Mouse (Mus musculus) adrenal gland, adult 8-10 months (tissue): ENCODE results near the gene Snx13. TPM values are rescaled to one million over a fixed set of nuclear protein-coding genes. Genes with fewer than 3 reads are reported as not detected.

ENCODE experiments used
- DNase-seq: peaks from one replicate; pipeline ENCODE4 v3.0.0; 2022
- total RNA-seq, 4 experiments: library from RNA; stranded (reverse); gene quantifications; 2 replicates each; pipeline ENCODE4 v1.2.4; 2022

The Snx13 gene
- total RNA-seq, 4 experiments from 2014 or later = 34.7 to 48.5 (median 43.9) TPM

GRCm38 (mm10) chr12:35047320-35048225 lies 587 bp downstream of the Snx13 start:
- DNase-seq = peak; percentile 55

- no peak for DNase-seq
These were observed 1.9 kb downstream of the Snx13 start for GRCm38 (mm10) chr12:35048891-35049290.

GRCm38 (mm10) chr12:35050501-35050900 lies 3.5 kb downstream of the Snx13 start:
- DNase-seq = no peak

DNA sequence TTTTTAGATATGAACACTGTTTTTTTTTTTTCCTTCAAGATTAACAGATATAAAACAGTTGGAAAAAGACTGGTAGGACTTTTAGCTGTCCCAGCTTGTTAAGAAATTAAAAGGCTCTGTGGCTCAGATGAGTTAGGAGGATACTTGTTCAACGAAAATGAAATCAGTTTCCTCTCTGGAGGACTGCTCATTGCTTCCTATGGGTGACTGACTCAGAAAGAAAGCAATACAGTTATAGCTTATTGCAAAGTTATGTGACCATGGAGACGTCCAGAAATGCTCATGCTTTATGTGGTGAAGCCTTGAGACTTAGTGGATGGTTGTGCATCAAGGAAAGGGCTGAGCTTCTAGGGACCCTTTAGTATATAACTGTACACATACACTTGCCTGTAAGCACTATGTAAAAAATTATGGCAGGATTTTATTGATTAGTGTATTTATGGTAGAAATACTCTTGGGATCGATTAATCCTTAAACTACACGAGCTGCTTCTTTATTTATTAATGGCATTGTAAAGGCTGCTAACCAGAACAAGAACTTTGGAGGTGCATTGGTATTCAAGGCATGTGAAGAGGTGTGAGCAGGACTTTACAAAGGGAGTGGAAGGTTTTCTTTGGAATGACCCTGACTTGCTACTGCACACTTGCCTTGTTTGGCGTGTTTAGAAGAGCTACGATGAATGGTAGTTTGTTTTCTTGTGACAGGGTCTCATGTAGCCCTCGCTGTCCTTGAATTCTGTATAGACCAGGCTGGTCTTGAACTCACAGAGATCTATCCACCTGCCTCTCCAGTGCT lies 4.2 kb downstream of the Snx13 start:
- DNase-seq = no peak

DNA sequence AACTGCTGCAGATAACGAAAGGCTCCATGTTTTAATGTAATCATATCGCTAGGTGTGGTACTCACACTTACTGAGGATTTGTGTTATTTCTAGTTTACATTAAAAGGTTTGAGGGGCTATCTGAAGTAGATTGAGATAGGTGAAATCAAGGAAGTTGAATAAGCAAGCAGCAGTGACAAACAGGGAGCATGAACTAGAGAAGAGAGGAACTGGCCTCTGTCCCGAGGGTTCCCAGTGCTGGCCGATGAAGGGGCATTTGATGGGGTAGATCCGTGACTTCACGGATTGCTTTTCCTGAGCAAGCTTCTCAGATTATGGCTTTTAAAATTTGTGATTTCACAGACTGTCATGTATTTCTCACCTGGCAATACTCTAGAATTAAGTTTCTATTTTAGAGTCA lies 7.4 kb downstream of the Snx13 start:
- DNase-seq = no peak

- no peak for DNase-seq
These were observed 8.4 kb downstream of the Snx13 start for GRCm38 (mm10) chr12:35055114-35056095.

DNA sequence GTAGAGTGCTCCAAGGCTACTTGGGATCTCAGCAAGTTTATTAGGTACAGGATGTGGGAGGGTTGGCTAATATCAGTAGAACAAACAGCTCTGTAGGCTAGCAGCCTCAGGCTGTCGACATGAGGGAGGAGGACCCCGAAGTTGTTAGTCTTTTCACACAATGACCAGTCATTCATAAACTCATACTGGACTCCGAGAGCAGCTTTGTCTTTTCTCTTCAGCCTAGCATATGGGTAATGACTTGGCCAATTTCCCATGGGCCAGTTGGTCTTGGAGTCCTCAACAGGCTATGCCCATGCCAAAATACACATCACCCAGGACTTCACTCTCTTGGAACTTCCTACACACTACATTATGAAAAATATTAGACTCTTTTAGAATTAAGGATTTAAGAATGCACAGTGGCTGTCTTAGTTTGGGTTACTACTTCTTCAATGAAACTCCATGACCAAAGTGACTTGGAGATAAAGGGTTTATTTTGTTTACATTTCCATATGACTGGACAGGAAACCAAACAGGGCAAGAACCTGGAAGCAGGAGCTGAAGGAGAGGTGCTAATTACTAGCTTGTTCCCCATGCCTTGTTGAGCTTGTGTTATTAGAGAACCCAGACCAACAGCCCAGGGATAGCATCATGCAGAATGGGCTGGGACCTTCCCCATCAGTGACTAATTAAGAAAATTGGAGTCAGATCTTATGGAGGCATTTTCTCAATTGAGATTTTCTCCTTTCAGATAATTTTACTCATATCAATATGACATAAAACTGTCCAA lies 16.9 kb downstream of the Snx13 start:
- no peak for DNase-seq

DNA sequence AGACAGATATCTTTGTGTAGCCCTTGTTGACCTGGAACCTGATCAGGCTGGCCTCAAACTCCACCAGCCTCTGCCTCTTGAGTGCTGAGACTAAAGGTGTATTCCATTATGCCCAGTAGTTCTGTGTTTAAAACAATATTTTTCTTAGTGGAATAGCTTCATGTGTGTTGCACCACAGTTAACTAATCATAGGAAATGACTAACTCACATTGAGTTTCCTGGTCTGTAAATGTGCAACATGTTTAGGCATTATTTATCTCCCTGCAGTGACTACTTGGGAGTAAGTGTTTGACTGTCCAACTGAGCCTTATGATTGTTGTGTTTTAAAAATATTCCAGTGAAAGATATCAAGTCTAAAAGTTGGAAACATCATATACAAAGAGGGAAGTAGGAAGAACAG lies 20.6 kb downstream of the Snx13 start:
- DNase-seq = no peak

DNA sequence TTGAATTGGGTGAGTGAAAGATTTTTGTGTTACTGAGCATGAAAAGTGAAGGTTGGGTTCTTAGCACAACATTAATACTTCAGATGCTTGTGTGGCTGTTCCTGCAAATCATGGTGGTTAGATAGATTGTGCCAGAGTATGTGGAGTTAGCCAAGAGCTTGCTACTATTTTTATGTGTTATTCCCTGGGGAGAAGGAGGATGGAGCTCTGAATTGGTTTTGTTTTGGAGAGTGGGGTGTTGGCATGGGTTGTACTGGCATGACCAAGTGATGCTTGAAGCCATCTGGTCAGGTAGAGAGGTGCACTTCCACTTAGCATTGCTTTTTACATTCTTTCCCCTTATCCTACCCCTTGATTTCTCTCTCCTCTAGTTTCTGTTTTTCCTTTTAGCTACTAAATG lies 24.4 kb downstream of the Snx13 start:
- no peak for DNase-seq

DNA sequence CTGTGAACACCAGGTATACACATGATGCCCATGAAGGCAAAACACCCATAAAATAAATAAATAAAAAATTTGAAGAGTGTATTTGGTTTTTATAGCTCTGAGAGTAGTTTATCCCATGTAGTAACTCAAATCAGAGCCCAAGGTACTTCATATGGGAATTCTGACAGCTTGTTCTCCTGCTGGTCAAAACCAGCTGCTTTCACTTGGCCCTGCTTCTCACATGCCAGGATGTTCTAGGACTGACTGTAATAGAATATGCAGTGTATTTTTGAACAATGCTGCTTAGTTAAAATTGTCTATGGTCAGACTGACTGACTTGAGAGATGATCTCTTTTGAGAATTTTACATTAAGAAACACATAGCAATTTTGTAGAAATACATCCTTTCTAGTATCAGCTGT lies 25.2 kb downstream of the Snx13 start:
- DNase-seq = no peak

GRCm38 (mm10) chr12:35075993-35076392 lies 29.0 kb downstream of the Snx13 start:
- DNase-seq = no peak

DNA sequence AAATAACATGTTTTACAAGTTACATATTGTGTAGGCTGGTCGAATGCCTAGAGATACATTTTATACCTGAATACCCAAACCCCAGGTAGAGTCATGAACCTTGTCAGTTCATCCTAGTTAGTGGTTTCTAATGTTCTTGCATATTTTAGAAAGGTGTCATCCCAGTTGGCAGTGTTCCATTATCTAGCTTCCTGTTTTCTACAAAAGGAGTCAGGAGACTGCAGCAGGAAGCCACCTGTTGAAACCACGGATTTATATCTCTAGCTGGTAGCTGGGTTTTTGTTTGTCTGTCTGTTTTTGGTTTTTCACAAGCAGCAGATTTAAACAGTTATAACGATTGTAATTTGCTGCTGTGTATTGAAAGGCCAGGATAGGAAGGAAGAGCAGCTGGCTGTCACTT lies 76.6 kb downstream of the Snx13 start:
- no peak for DNase-seq

GRCm38 (mm10) chr12:35153186-35153585 lies 106.2 kb downstream of the Snx13 start:
- DNase-seq = peak; percentile 11

DNA sequence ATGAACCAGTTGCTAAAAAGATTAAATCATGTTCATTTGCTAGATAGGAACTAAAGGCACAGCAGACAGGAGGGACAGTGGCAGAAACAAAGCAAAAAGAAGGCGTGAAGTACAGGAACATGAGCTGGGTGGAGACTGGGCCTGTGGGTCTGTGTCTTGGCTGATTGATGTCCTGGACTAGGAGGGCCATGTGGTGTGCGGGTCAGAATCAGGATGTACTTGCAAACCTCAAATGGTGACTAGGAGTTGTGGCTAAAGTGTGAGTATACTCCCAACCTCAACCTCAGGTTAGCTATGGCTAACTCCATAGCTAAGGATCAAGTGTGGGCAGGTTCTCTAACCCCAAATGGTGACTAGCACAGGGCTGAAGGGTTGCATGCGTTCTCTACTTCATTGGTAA lies 107.2 kb downstream of the Snx13 start:
- no peak for DNase-seq

GRCm38 (mm10) chr12:35157237-35157636 lies 110.3 kb downstream of the Snx13 start:
- DNase-seq = no peak

GRCm38 (mm10) chr12:35161690-35162089 lies 114.7 kb downstream of the Snx13 start:
- DNase-seq = no peak

- no peak for DNase-seq
These were observed 123.3 kb downstream of the Snx13 start for GRCm38 (mm10) chr12:35170275-35170674.

DNA sequence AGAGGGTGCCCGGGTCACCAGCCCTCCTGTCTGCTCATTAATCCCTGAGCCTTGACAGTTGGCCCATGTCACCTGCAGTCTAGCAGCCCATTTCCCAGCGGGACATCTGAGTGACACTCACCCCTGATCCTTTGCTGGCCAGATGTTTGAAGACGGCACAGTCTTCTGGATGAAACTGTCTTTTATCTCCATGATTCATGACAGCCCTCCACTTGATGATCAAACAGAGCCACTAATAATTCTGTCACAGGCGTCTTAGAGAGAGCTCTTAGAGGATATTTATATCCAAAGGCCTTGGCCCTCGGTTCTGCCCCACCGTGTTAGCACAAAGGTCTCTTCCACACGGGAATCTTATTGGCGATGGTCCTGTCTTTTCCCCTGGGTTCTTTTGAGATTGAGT lies 129.0 kb downstream of the Snx13 start:
- peak; percentile 41 for DNase-seq

DNA sequence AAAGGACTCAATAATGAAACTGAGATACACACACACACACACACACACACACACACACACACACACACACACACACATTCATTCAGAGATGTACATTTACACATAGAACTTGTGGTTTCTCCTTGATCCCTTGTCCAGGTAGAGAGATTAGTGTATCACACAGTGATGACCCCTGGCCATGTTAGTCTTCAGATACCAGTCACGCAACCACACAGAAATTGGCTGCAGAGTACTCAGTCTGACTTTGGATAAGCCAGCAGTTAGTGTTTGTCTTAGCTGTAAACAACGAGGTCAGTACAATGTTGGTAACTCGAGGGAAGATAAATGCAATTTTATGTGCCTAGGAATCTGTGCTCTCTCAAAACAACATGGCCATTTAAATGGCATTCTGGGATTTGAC lies 129.6 kb downstream of the Snx13 start:
- DNase-seq = no peak

DNA sequence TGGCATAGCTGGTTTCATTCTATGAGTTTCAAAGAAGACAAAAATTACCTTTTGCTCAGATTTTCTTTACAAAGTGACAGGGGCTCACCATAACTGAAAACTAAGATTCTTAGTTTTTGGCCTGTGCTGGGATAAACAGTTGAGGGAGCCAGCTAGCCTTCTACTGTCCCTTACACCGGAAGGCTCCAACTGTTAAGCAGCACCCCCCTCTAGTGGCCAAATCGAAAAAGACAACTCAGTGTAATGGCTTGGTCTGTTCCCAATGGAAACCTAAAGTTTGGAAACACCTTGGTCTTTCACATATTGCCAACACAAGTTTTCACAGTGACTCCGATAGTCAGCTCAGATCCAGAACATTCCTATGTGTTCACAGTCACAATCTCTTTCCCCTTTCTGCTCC lies 135.7 kb downstream of the Snx13 start:
- DNase-seq = peak; percentile 35

- DNase-seq = no peak
These were observed 137.3 kb downstream of the Snx13 start for GRCm38 (mm10) chr12:35184261-35184660.
